Mouse (Mus musculus): ENCODE data around the gene Wwox.

- no peak for TF ChIP-seq POLR2A (IDR thresholded peaks at IDR 0.05; ENCODE audit: insufficient read depth, low read length)
- no peak for TF ChIP-seq CTCF (IDR thresholded peaks at IDR 0.05; ENCODE audit: low read depth, low read length)
Observed at GRCm38 (mm10) chr8:114491662-114492160, 52.3 kb downstream of the Wwox start.

Measured in ES-Bruce4 (cell line).